Mouse (Mus musculus) cerebellum, adult 2 months (tissue): ENCODE data around the gene Wdr38.

Experiments
- CTCF ChIP-seq: fragments of 200-500 bp; IDR thresholded peaks from 2 replicates; pipeline ENCODE4 v1.5.1; 2011; ENCODE audit warnings: low read depth, mild to moderate bottlenecking, control low read depth, low read length, moderate library complexity, borderline replicate concordance; ENCODE audit not compliant: insufficient read depth
- POLR2A ChIP-seq: fragments of 200-500 bp; IDR thresholded peaks from 2 replicates; pipeline ENCODE4 v1.6.1; 2011; ENCODE audit warnings: low read length, control low read depth, borderline replicate concordance; ENCODE audit not compliant: insufficient read depth

DNA sequence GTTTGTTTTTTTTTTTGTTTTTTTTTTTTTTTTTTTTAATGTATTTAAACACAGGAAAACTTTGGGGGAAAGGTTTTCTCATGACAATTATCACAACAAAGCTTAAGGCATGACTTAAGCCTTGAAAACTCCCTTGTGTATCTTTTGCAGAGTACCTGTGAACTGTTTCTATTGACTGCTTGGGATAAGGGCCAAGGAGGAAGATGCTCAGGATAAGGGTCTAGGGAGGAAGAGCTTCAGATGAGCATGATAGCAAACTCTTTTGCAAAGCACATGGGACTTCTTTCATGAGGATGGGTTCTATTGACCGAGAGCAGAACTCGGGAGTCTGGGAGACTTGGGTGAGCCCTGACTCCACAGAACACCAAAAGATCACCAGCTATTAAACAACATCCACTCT is 27.6 kb upstream of the Wdr38 start:
- TF ChIP-seq POLR2A = no peak
- no peak for TF ChIP-seq CTCF
